Mouse (Mus musculus): ENCODE measurements around the gene Mvd. TPM values are rescaled to one million over a fixed set of nuclear protein-coding genes. Genes with fewer than 3 reads are reported as not detected.

Mvd gene
- polyA plus RNA-seq, 2 experiments: 17.2 to 21.6 TPM

- no peak overlapping the region for H3K27ac ChIP-seq
- peak; percentile 54 for TF ChIP-seq CTCF (IDR thresholded peaks at IDR 0.05; ENCODE audit: low read depth)
- no peak for TF ChIP-seq EP300 (IDR thresholded peaks at IDR 0.05; ENCODE audit: low read depth)
- no peak for DNase-seq (ENCODE audit: low read depth in 3 of 3, low spot score in 3 of 3)
- whole genome bisulfite sequencing (ENCODE audit: insufficient replicate concordance): 86% methylated on average over 3 of the region's 3 CpGs
- no peak overlapping the region for H3K9ac ChIP-seq (replicated peaks)
- no peaks in the 10 kb centered on the region for H3K27me3 ChIP-seq (ENCODE audit: control insufficient read depth, insufficient read depth, low read length)
- no peak overlapping the region for H3K4me2 ChIP-seq (ENCODE audit: low read depth)
- no peaks in the 10 kb centered on the region for H3K9me3 ChIP-seq (ENCODE audit: control insufficient read depth, low read length)
- ATAC-seq (ENCODE audit: insufficient read depth): no peak
- H3K4me3 ChIP-seq (ENCODE audit: insufficient read depth in 1 of 2, low read depth in 2 of 2, low read length in 2 of 2): no peak overlapping the region
- H3K4me1 ChIP-seq (replicated peaks; ENCODE audit: control insufficient read depth in 2 of 2, insufficient read depth in 2 of 2, low read length in 1 of 2): no peaks in the 10 kb centered on the region
- peaks cover 57% of the 10 kb centered on the region for H3K36me3 ChIP-seq (replicated peaks; ENCODE audit: control insufficient read depth, insufficient read depth, low read depth)
These were observed 53.9 kb downstream of the Mvd start for GRCm38 (mm10) chr8:122389357-122389756.

Small RNAs within 50 kb of the gene (microRNA-seq; reads per million reads assigned to microRNA genes)
- not detected for gene Gm24366

Other genes starting within 250 kb of the Mvd start
- 69.6 and 80.3 TPM in 2 replicates for gene Zfpm1, start 161.3 kb downstream of the Mvd start, polyA plus RNA-seq (2012; rRNA removed)
- gene Zfpm1, start 161.3 kb downstream of the Mvd start, polyA plus RNA-seq (2014; fragmentation: Nextera tagmentation; extraction: Ambion mirVana): 13.3 and 16.2 TPM in 2 replicates
- gene Trhr2, start 82.7 kb downstream of the Mvd start, polyA plus RNA-seq (2012; rRNA removed): not detected in 2 replicates
- not detected in 2 replicates for gene Trhr2, start 82.7 kb downstream of the Mvd start, polyA plus RNA-seq (2014; fragmentation: Nextera tagmentation; extraction: Ambion mirVana)
- 15.2 and 20.4 TPM in 2 replicates for gene Zc3h18, start 66.8 kb downstream of the Mvd start, polyA plus RNA-seq (2012; rRNA removed)
- 12.8 and 16.7 TPM in 2 replicates for gene Zc3h18, start 66.8 kb downstream of the Mvd start, polyA plus RNA-seq (2014; fragmentation: Nextera tagmentation; extraction: Ambion mirVana)
- gene Il17c, start 21.4 kb downstream of the Mvd start, polyA plus RNA-seq (2012; rRNA removed): not detected in 2 replicates
- gene Il17c, start 21.4 kb downstream of the Mvd start, polyA plus RNA-seq (2014; fragmentation: Nextera tagmentation; extraction: Ambion mirVana): not detected in 2 replicates
- gene Cyba, start 10.5 kb downstream of the Mvd start, polyA plus RNA-seq (2012; rRNA removed): 71.3 and 74.6 TPM in 2 replicates
- gene Cyba, start 10.5 kb downstream of the Mvd start, polyA plus RNA-seq (2014; fragmentation: Nextera tagmentation; extraction: Ambion mirVana): 129 and 146 TPM in 2 replicates
- gene Snai3, start 17.3 kb upstream of the Mvd start, polyA plus RNA-seq (2012; rRNA removed): 0.16 and 0.23 TPM in 2 replicates
- 0.30 and 0.41 TPM in 2 replicates for gene Snai3, start 17.3 kb upstream of the Mvd start, polyA plus RNA-seq (2014; fragmentation: Nextera tagmentation; extraction: Ambion mirVana)
- 10.0 and 12.6 TPM in 2 replicates for gene Rnf166, start 32.6 kb upstream of the Mvd start, polyA plus RNA-seq (2012; rRNA removed)
- gene Rnf166, start 32.6 kb upstream of the Mvd start, polyA plus RNA-seq (2014; fragmentation: Nextera tagmentation; extraction: Ambion mirVana): 8.7 and 9.3 TPM in 2 replicates
- 7.2 and 11.7 TPM in 2 replicates for gene Ctu2, start 32.7 kb upstream of the Mvd start, polyA plus RNA-seq (2012; rRNA removed)
- 13.9 and 16.8 TPM in 2 replicates for gene Ctu2, start 32.7 kb upstream of the Mvd start, polyA plus RNA-seq (2014; fragmentation: Nextera tagmentation; extraction: Ambion mirVana)
- 49.5 and 60.9 TPM in 2 replicates for gene Piezo1, start 107.9 kb upstream of the Mvd start, polyA plus RNA-seq (2012; rRNA removed)
- gene Piezo1, start 107.9 kb upstream of the Mvd start, polyA plus RNA-seq (2014; fragmentation: Nextera tagmentation; extraction: Ambion mirVana): 12.6 and 15.4 TPM in 2 replicates
- gene Cdt1, start 124.6 kb upstream of the Mvd start, polyA plus RNA-seq (2012; rRNA removed): 62.3 and 65.3 TPM in 2 replicates
- gene Cdt1, start 124.6 kb upstream of the Mvd start, polyA plus RNA-seq (2014; fragmentation: Nextera tagmentation; extraction: Ambion mirVana): 41.9 and 48.8 TPM in 2 replicates
- 87.5 and 101 TPM in 2 replicates for gene Aprt, start 133.5 kb upstream of the Mvd start, polyA plus RNA-seq (2012; rRNA removed)
- gene Aprt, start 133.5 kb upstream of the Mvd start, polyA plus RNA-seq (2014; fragmentation: Nextera tagmentation; extraction: Ambion mirVana): 197 TPM in 2 replicates
- 4.3 and 4.6 TPM in 2 replicates for gene Galns, start 168.0 kb upstream of the Mvd start, polyA plus RNA-seq (2012; rRNA removed)
- gene Galns, start 168.0 kb upstream of the Mvd start, polyA plus RNA-seq (2014; fragmentation: Nextera tagmentation; extraction: Ambion mirVana): 3.8 and 4.7 TPM in 2 replicates
- gene Trappc2l, start 168.2 kb upstream of the Mvd start, polyA plus RNA-seq (2012; rRNA removed): 15.5 and 27.9 TPM in 2 replicates
- 32.5 and 35.4 TPM in 2 replicates for gene Trappc2l, start 168.2 kb upstream of the Mvd start, polyA plus RNA-seq (2014; fragmentation: Nextera tagmentation; extraction: Ambion mirVana)
- gene Pabpn1l, start 179.3 kb upstream of the Mvd start, polyA plus RNA-seq (2012; rRNA removed): 0.03 TPM in 1 of 2 replicates, not detected in the other
- not detected in 2 replicates for gene Pabpn1l, start 179.3 kb upstream of the Mvd start, polyA plus RNA-seq (2014; fragmentation: Nextera tagmentation; extraction: Ambion mirVana)